8 mouse cellular contexts compared by ENCODE assay signal in the genomic region with DNA sequence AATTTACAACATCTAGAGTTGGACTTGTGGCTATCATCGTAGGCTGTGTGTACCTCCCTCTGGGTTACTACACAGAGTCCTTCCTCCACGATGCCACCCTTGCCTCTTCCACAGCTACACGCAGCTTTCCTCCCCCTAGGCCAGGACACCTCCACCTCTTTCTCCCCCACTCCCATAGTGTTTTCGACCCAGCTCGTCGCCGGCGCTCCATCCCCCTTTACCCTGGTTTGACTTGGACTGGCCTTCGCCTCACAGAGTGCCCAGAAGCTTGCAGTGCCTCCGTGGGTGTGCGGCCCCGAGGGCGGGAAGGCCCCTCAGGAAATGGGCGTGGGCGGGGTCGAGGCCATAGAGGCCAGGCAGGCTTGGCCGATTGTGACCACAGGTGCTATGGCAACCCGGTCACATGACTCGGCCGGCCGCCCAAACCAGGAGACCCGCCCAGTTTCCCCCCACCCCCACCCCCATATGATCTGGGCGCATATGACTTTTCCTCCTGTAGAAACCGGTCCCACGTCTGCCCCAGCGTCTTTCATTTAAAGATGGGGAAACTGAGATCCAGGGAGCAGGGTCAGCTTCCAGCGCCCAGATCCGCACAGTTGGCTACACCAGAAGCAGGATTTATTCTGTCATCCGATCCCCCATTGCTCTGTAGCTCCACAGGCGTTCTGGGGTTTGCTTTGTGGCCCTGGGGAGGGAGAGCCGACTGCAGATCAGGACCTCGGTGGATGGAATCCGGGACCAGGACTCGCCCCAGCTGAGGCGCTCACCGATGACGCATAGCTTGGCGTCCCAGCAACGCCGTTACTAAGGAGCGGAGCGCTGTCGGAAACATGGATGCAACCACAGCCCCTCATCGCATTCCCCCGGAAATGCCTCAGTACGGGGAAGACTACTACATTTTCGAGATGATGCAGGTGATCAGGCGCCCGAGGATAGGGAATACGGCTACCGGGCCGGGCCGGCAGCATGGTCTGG. TPM values are rescaled to one million over a fixed set of nuclear protein-coding genes. Genes with fewer than 3 reads are reported as not detected.
DNase-seq lines count a peak whose midpoint lies in the region; ATAC-seq and TF ChIP-seq lines count a peak whose summit lies in the region.

A gene (minus strand): TSS at position 367 of the 975 bp plus-strand sequence.
A gene (plus strand): TSS at position 804 of the 975 bp plus-strand sequence.

- no peak for TF ChIP-seq CTCF in midbrain, postnatal 0 days (IDR thresholded peaks at IDR 0.05)

- no peak within 1 kb of the TSS; the same call in 1 of the 2 replicates for H3K27ac ChIP-seq in embryonic facial prominence, embryonic 11.5 days (replicated peaks; ENCODE audit: low read depth, low read length)
- 0 out of 2 replicates have a peak within 1 kb of the TSS, but pooled peaks have one; percentile 56 for H3K27ac ChIP-seq in limb, embryonic 14.5 days (replicated peaks; ENCODE audit: low read depth, low read length)
- H3K27ac ChIP-seq in midbrain, postnatal 0 days (ENCODE audit: low read depth, low read length): peak within 1 kb of the TSS; percentile 57; the same call in 1 of the 2 replicates

- no peak for TF ChIP-seq POLR2A in limb, embryonic 14.5 days (IDR thresholded peaks at IDR 0.05; ENCODE audit: borderline replicate concordance, extremely low read depth, insufficient read depth, insufficient read length)

- H3K9me3 ChIP-seq in embryonic facial prominence, embryonic 11.5 days (replicated peaks; ENCODE audit: control insufficient read depth, low read length): no peaks in the 10 kb centered on the region
- H3K9me3 ChIP-seq in limb, embryonic 14.5 days (ENCODE audit: control insufficient read depth, low read length): no peaks in the 10 kb centered on the region
- H3K9me3 ChIP-seq in midbrain, postnatal 0 days (ENCODE audit: low read length): no peaks in the 10 kb centered on the region

- no peaks in the 10 kb centered on the region for H3K27me3 ChIP-seq in embryonic facial prominence, embryonic 11.5 days (ENCODE audit: control insufficient read depth, insufficient read depth, low read length)
- no peaks in the 10 kb centered on the region for H3K27me3 ChIP-seq in limb, embryonic 14.5 days (ENCODE audit: control insufficient read depth, insufficient read depth, low read length)
- H3K27me3 ChIP-seq in midbrain, postnatal 0 days (ENCODE audit: insufficient read depth, low read length): no peaks in the 10 kb centered on the region

- H3K4me3 ChIP-seq in embryonic facial prominence, embryonic 11.5 days (ENCODE audit: low read depth, low read length): peak within 1 kb of the TSS; percentile 57
- H3K4me3 ChIP-seq in limb, embryonic 14.5 days (replicated peaks; ENCODE audit: low read length): peak within 1 kb of the TSS; percentile 61
- H3K4me3 ChIP-seq in midbrain, postnatal 0 days (ENCODE audit: low read depth, low read length): peak within 1 kb of the TSS; percentile 59

- peak within 1 kb of the TSS; percentile 69 for H3K9ac ChIP-seq in embryonic facial prominence, embryonic 11.5 days (replicated peaks; ENCODE audit: low read length)
- peak within 1 kb of the TSS; percentile 65 for H3K9ac ChIP-seq in limb, embryonic 14.5 days (ENCODE audit: low read depth, low read length, severe bottlenecking)
- peak within 1 kb of the TSS; percentile 64 for H3K9ac ChIP-seq in midbrain, postnatal 0 days (replicated peaks; ENCODE audit: low read length, poor library complexity, severe bottlenecking)

- H3K4me2 ChIP-seq in embryonic facial prominence, embryonic 11.5 days (ENCODE audit: low read depth, low read length): peak within 1 kb of the TSS; percentile 81
- peak within 1 kb of the TSS; percentile 94 for H3K4me2 ChIP-seq in limb, embryonic 14.5 days (replicated peaks; ENCODE audit: low read depth, low read length, severe bottlenecking)
- peak within 1 kb of the TSS; percentile 97 for H3K4me2 ChIP-seq in midbrain, postnatal 0 days (ENCODE audit: low read depth, low read length, poor library complexity, severe bottlenecking)

- peak; percentile 81 for ATAC-seq in embryonic facial prominence, embryonic 11.5 days (replicated peaks; ENCODE audit: insufficient number of reproducible peaks, low FRiP score, low TSS enrichment, low read depth)
- peak; percentile 92 for ATAC-seq in limb, embryonic 14.5 days (ENCODE audit: low FRiP score, low read depth)
- ATAC-seq in midbrain, postnatal 0 days (ENCODE audit: low FRiP score): peak; percentile 84

- no peaks in the 10 kb centered on the region for H3K36me3 ChIP-seq in embryonic facial prominence, embryonic 11.5 days (replicated peaks; ENCODE audit: control insufficient read depth, insufficient read depth, low read depth, low read length)
- H3K36me3 ChIP-seq in limb, embryonic 14.5 days (ENCODE audit: control insufficient read depth, insufficient read depth, low read length): no peaks in the 10 kb centered on the region
- no peaks in the 10 kb centered on the region for H3K36me3 ChIP-seq in midbrain, postnatal 0 days (ENCODE audit: insufficient read depth, low read length)

- WGBS in embryonic facial prominence, embryonic 11.5 days: under 1% methylated on average over 53 of the region's 53 CpGs
- under 1% methylated on average over 53 of the region's 53 CpGs for WGBS in limb, embryonic 14.5 days
- WGBS in midbrain, postnatal 0 days: 1% methylated on average over 52 of the region's 53 CpGs

- peak; percentile 14 to 22 for DNase-seq in thymus, adult 18-20 months
- no peak for DNase-seq in thymus, postnatal 10 days (ENCODE audit: low spot score in 2 of 2)
- DNase-seq in embryonic facial prominence, embryonic 11.5 days (ENCODE audit: low spot score): peak; percentile 90
- peak; percentile 65 for DNase-seq in heart, adult 8-10 months (ENCODE audit: low spot score)
- DNase-seq in kidney, adult 9 months: peak; percentile 68
- peak; percentile 82 for DNase-seq in limb, embryonic 14.5 days (ENCODE audit: low spot score)
- peak; percentile 90 for DNase-seq in midbrain, postnatal 0 days (ENCODE audit: low spot score)
- DNase-seq in spleen, postnatal 10 days (ENCODE audit: low spot score in 2 of 2): peak; percentile 41 to 71

- H3K4me1 ChIP-seq in embryonic facial prominence, embryonic 11.5 days (ENCODE audit: control insufficient read depth, insufficient read depth, low read length): no peaks in the 10 kb centered on the region
- 0 out of 2 replicates have a peak, but pooled peaks cover 4% of the 10 kb centered on the region for H3K4me1 ChIP-seq in limb, embryonic 14.5 days (ENCODE audit: control insufficient read depth, insufficient read depth, low read length)
- peaks cover 6% of the 10 kb centered on the region; the same call in 1 of the 2 replicates for H3K4me1 ChIP-seq in midbrain, postnatal 0 days (ENCODE audit: insufficient read depth, low read length)

RNA-seq across cellular contexts. Expression of the first gene that starts in this region (rescaled TPM):
- 1.4 and 2.1 TPM in 2 replicates for polyA plus RNA-seq in embryonic facial prominence, embryonic 11.5 days (2014; fragmentation: Nextera tagmentation; extraction: Ambion mirVana)
- not detected for total RNA-seq in heart, adult 8-10 months (2022)
- polyA plus RNA-seq in limb, embryonic 14.5 days (2012; rRNA removed): 1.6 TPM in 2 replicates
- 1.4 and 2.1 TPM in 2 replicates for polyA plus RNA-seq in limb, embryonic 14.5 days (2014; fragmentation: Nextera tagmentation; extraction: Ambion mirVana)
- not detected in 2 replicates for total RNA-seq in midbrain, postnatal 0 days (2014; rRNA removed)
- 2.5 and 2.7 TPM in 2 replicates for polyA plus RNA-seq in midbrain, postnatal 0 days (2015; fragmentation: Nextera tagmentation; extraction: Ambion mirVana)

RNA-seq across cellular contexts. Expression of the second gene that starts in this region (rescaled TPM):
- polyA plus RNA-seq in embryonic facial prominence, embryonic 11.5 days (2014; fragmentation: Nextera tagmentation; extraction: Ambion mirVana): 0.75 and 0.97 TPM in 2 replicates
- under 1 TPM in 1 of 4 experiments, not detected in 3; 0.26 TPM for total RNA-seq in heart, adult 8-10 months (2022)
- polyA plus RNA-seq in limb, embryonic 14.5 days (2012; rRNA removed): 0.22 and 0.49 TPM in 2 replicates
- polyA plus RNA-seq in limb, embryonic 14.5 days (2014; fragmentation: Nextera tagmentation; extraction: Ambion mirVana): 0.37 and 0.58 TPM in 2 replicates
- total RNA-seq in midbrain, postnatal 0 days (2014; rRNA removed): 2.3 and 2.8 TPM in 2 replicates
- polyA plus RNA-seq in midbrain, postnatal 0 days (2015; fragmentation: Nextera tagmentation; extraction: Ambion mirVana): 4.9 and 5.3 TPM in 2 replicates

Comparison
In these comparisons a context has a peak if more than half of its experiments do, and no peak if none do; other contexts are left out.
1. DNase-seq: peak in thymus, adult 18-20 months (2 of 2), embryonic facial prominence, embryonic 11.5 days (single experiment), kidney, adult 9 months (single experiment), limb, embryonic 14.5 days (single experiment), midbrain, postnatal 0 days (single experiment) and spleen, postnatal 10 days (2 of 2); none in thymus, postnatal 10 days (0 of 2).
2. Peak in DNase-seq in heart, adult 8-10 months; RNA of the genes that start here not detected or under 1 TPM.
3. Peak in every context shown above with its lines, with median percentiles within 50 percentile points of each other: ATAC-seq, H3K4me2 ChIP-seq, H3K4me3 ChIP-seq and H3K9ac ChIP-seq.